Mouse (Mus musculus): Measurements from ENCODE around the gene Raver2. TPM values are rescaled to one million over a fixed set of nuclear protein-coding genes. Genes with fewer than 3 reads are reported as not detected.

The Raver2 gene
- 1 to 10 TPM; 3.2 to 3.6 TPM for total RNA-seq (2023)

GRCm38 (mm10) chr4:101068786-101069153 is at the start of gene Raver2:
Raver2 (plus strand) TSS chr4:101068983.

GRCm38 (mm10) chr4:101020596-101020995 is 48.2 kb upstream of the Raver2 start, which contains the start of gene Gm10577:
Gm10577 (minus strand) TSS chr4:101020696.

Other genes starting within 250 kb of the Raver2 start
- gene Gm10577, start 48.3 kb upstream of the Raver2 start, total RNA-seq (2023), result not detected
- 100 to 1,000 TPM; 182 TPM for gene Jak1, start 196.3 kb downstream of the Raver2 start, total RNA-seq (2023)

Data from monocyte, adult 59 days (primary cell).